Mouse (Mus musculus): ENCODE data around the gene Asgr2. TPM values are rescaled to one million over a fixed set of nuclear protein-coding genes. Genes with fewer than 3 reads are reported as not detected.

The Asgr2 gene
- 0.18 and 0.58 TPM in 2 replicates for polyA plus RNA-seq (2012; rRNA removed)

GRCm38 (mm10) chr11:70091986-70092783 lies at the start of gene Asgr2:
Gene Asgr2 (plus strand): TSS chr11:70092644.
- Histone ChIP-seq H3K27me3 (ENCODE audit: control insufficient read depth, insufficient read depth, low read length) (no peaks in the 10 kb centered on the region), H3K36me3 (ENCODE audit: control insufficient read depth, insufficient read depth, low read length) (no peaks in the 10 kb centered on the region), H3K4me3 (ENCODE audit: control insufficient read depth, low read depth, low read length) (no peak within 1 kb of the TSS), H3K4me1 (ENCODE audit: control insufficient read depth, insufficient read depth, low read length) (no peaks in the 10 kb centered on the region), H3K27ac (ENCODE audit: control insufficient read depth, insufficient read depth, low read depth, low read length) (no peak within 1 kb of the TSS)
- TF ChIP-seq CTCF (IDR thresholded peaks at IDR 0.05; ENCODE audit: control insufficient read depth, insufficient read depth, insufficient replicate concordance, low read depth, low read length): no peak
- no peak for TF ChIP-seq POLR2A (IDR thresholded peaks at IDR 0.05; ENCODE audit: control insufficient read depth, low read depth, low read length)

DNA sequence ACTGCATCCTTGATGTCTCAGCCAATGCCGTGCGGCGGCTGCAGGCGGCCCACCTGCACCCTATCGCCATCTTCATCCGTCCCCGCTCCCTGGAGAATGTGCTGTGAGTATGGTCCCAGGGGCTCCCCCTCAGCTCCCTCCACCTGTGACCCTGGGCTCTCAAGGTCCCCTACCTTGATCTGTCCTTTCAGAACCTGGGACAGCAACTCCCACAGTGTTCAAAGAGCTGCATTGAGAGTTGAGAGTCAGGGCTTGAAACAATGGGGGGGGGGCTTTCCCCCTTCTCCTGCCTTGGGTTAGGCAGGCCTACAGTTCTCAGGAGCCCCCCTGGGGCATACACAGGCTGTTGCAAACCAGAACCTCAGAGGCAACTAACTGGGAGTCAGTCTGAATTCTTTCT lies 48.8 kb upstream of the Asgr2 start:
- H3K36me3 ChIP-seq (ENCODE audit: control insufficient read depth, insufficient read depth, low read length): no peaks in the 10 kb centered on the region

GRCm38 (mm10) chr11:70045435-70045834 lies 47.0 kb upstream of the Asgr2 start:
- Histone ChIP-seq H3K4me1 (ENCODE audit: control insufficient read depth, insufficient read depth, low read length) (peaks cover 5% of the 10 kb centered on the region), H3K4me3 (ENCODE audit: control insufficient read depth, low read depth, low read length) (no peak overlapping the region), H3K27me3 (ENCODE audit: control insufficient read depth, insufficient read depth, low read length) (no peaks in the 10 kb centered on the region), H3K27ac (ENCODE audit: control insufficient read depth, insufficient read depth, low read depth, low read length) (no peak overlapping the region), H3K36me3 (ENCODE audit: control insufficient read depth, insufficient read depth, low read length) (no peaks in the 10 kb centered on the region)
- TF ChIP-seq CTCF (IDR thresholded peaks at IDR 0.05; ENCODE audit: control insufficient read depth, insufficient read depth, insufficient replicate concordance, low read depth, low read length) (no peak), POLR2A (IDR thresholded peaks at IDR 0.05; ENCODE audit: control insufficient read depth, low read depth, low read length) (no peak)

More for the DNA sequence above, 48.8 kb upstream of the Asgr2 start:
- Histone ChIP-seq H3K27ac (ENCODE audit: control insufficient read depth, insufficient read depth, low read depth, low read length) (no peak overlapping the region), H3K4me1 (ENCODE audit: control insufficient read depth, insufficient read depth, low read length) (peaks cover 8% of the 10 kb centered on the region), H3K27me3 (ENCODE audit: control insufficient read depth, insufficient read depth, low read length) (no peaks in the 10 kb centered on the region), H3K4me3 (ENCODE audit: control insufficient read depth, low read depth, low read length) (no peak overlapping the region)
- no peak for TF ChIP-seq POLR2A (IDR thresholded peaks at IDR 0.05; ENCODE audit: control insufficient read depth, low read depth, low read length)
- TF ChIP-seq CTCF (IDR thresholded peaks at IDR 0.05; ENCODE audit: control insufficient read depth, insufficient read depth, insufficient replicate concordance, low read depth, low read length): no peak

DNA sequence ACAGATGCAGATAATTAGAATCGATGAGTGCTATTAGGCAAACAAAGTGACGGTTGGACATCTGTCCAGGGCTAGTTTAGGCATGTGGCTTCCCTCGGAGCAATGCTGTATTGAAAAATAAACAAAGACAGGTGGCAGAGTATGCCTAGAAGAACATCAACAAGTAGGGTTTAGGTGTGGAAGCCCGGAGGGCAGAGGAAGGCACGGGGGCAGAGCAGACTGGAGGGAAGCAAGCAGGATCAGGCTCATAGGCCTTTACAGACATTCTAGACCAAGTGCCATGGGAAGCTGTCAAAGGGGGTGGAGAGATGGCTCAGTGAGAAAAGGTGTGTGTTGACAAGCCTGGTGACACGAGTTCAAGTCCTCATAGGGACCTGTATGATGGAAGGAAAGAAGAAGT lies 43.1 kb upstream of the Asgr2 start:
- Histone ChIP-seq H3K4me1 (ENCODE audit: control insufficient read depth, insufficient read depth, low read length) (peaks cover 5% of the 10 kb centered on the region), H3K36me3 (ENCODE audit: control insufficient read depth, insufficient read depth, low read length) (no peaks in the 10 kb centered on the region), H3K4me3 (ENCODE audit: control insufficient read depth, low read depth, low read length) (no peak overlapping the region), H3K27me3 (ENCODE audit: control insufficient read depth, insufficient read depth, low read length) (no peaks in the 10 kb centered on the region), H3K27ac (ENCODE audit: control insufficient read depth, insufficient read depth, low read depth, low read length) (no peak overlapping the region)
- no peak for TF ChIP-seq CTCF (IDR thresholded peaks at IDR 0.05; ENCODE audit: control insufficient read depth, insufficient read depth, insufficient replicate concordance, low read depth, low read length)
- TF ChIP-seq POLR2A (IDR thresholded peaks at IDR 0.05; ENCODE audit: control insufficient read depth, low read depth, low read length): no peak

- H3K4me1 ChIP-seq (ENCODE audit: control insufficient read depth, insufficient read depth, low read length): peaks cover 5% of the 10 kb centered on the region
- TF ChIP-seq CTCF (IDR thresholded peaks at IDR 0.05; ENCODE audit: control insufficient read depth, insufficient read depth, insufficient replicate concordance, low read depth, low read length): peak; percentile 15; the same call in 1 of the 2 replicates
- TF ChIP-seq POLR2A (IDR thresholded peaks at IDR 0.05; ENCODE audit: control insufficient read depth, low read depth, low read length): no peak
- no peak overlapping the region for H3K27ac ChIP-seq (ENCODE audit: control insufficient read depth, insufficient read depth, low read depth, low read length)
- no peaks in the 10 kb centered on the region for H3K36me3 ChIP-seq (ENCODE audit: control insufficient read depth, insufficient read depth, low read length)
- peak overlapping the region; percentile 38; the same call in 1 of the 2 replicates for H3K4me3 ChIP-seq (ENCODE audit: control insufficient read depth, low read depth, low read length)
- H3K27me3 ChIP-seq (ENCODE audit: control insufficient read depth, insufficient read depth, low read length): no peaks in the 10 kb centered on the region
Observed at GRCm38 (mm10) chr11:70049816-70050215, 42.6 kb upstream of the Asgr2 start.

DNA sequence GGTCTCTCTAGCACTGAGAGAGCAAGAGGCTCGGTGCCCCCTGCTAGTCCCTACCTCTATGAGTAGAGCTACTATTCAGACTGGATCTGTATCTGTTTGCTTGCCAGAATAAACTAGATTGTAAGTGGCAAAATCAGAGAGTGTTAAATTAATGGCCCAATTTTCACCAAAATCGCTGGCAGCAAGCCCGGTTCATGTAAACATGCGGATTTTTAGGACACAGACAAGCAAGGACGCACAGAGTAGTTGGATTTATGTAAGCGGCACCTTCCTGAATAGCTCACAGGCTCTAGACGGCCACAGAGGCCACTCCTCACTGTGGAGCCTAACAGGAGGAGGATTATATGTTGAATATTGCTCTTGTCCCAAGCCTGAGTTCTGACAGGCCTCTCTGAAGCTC lies 39.3 kb upstream of the Asgr2 start:
- Histone ChIP-seq H3K27ac (ENCODE audit: control insufficient read depth, insufficient read depth, low read depth, low read length) (no peak overlapping the region), H3K4me3 (ENCODE audit: control insufficient read depth, low read depth, low read length) (no peak overlapping the region), H3K4me1 (ENCODE audit: control insufficient read depth, insufficient read depth, low read length) (peaks cover 10% of the 10 kb centered on the region), H3K27me3 (ENCODE audit: control insufficient read depth, insufficient read depth, low read length) (no peaks in the 10 kb centered on the region), H3K36me3 (ENCODE audit: control insufficient read depth, insufficient read depth, low read length) (no peaks in the 10 kb centered on the region)
- no peak for TF ChIP-seq POLR2A (IDR thresholded peaks at IDR 0.05; ENCODE audit: control insufficient read depth, low read depth, low read length)
- TF ChIP-seq CTCF (IDR thresholded peaks at IDR 0.05; ENCODE audit: control insufficient read depth, insufficient read depth, insufficient replicate concordance, low read depth, low read length): no peak

DNA sequence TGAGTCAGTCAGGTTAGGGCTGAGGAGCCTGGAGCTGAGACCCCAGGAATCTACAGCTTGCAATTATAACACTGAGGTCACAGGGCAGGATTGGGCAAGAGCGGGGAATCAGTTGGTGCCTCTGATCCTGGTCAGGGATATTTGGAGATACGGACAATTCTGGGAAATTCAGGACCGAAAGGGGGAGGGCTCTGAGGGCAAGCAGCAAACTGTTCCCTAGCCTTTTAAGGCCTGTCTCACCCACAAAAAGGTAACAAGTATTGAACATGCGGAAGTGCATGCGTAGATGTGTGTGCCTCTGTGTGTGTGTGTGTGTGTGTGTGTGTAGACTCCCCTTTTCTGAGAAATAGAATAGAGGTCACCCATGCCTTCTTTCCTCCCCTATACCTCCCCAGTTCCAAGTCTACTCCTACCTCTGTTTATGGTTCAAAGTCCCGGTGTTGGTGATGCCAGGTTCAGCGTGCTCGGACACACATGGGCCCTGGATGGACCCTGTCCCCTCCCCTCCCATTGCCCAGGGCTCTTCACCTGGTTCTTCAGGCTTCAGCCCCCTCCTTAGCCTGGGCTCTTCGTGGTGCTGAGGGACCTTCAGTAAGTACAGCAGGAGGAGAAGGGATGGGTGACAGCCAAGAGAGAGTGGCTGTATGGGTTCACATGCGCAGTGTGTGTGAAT lies 38.4 kb upstream of the Asgr2 start, which contains the start of gene Asgr1:
Asgr1 (plus strand) TSS at position 188 of the 673 bp plus-strand sequence.
- no peak within 1 kb of the TSS for H3K4me3 ChIP-seq (ENCODE audit: control insufficient read depth, low read depth, low read length)
- H3K27me3 ChIP-seq (ENCODE audit: control insufficient read depth, insufficient read depth, low read length): no peaks in the 10 kb centered on the region
- H3K4me1 ChIP-seq (ENCODE audit: control insufficient read depth, insufficient read depth, low read length): peaks cover 10% of the 10 kb centered on the region
- H3K27ac ChIP-seq (ENCODE audit: control insufficient read depth, insufficient read depth, low read depth, low read length): peak within 1 kb of the TSS; percentile 30; the same call in 1 of the 2 replicates
- no peaks in the 10 kb centered on the region for H3K36me3 ChIP-seq (ENCODE audit: control insufficient read depth, insufficient read depth, low read length)
- TF ChIP-seq POLR2A (IDR thresholded peaks at IDR 0.05; ENCODE audit: control insufficient read depth, low read depth, low read length) (no peak), CTCF (IDR thresholded peaks at IDR 0.05; ENCODE audit: control insufficient read depth, insufficient read depth, insufficient replicate concordance, low read depth, low read length) (no peak)

All from testis, adult 2 months (tissue).